Mouse (Mus musculus) left cerebral cortex, postnatal 25 days (tissue): ENCODE results near the gene Fzd5. TPM values are rescaled to one million over a fixed set of nuclear protein-coding genes. Genes with fewer than 3 reads are reported as not detected.

ENCODE experiments used
- DNase-seq, 2 experiments: peaks; one replicate each; pipeline ENCODE4 v3.0.0; 2022; ENCODE audit warnings: low spot score in 2 of 2, mixed read lengths in 1 of 2
- intact Hi-C: fragments of 180-260 bp; cut with DNase I; formaldehyde crosslinking; loops from one replicate; pipeline ENCODE4 v1.15.1; 2025
- total RNA-seq, 2 experiments: library from RNA; stranded (reverse); gene quantifications; 2 replicates each; pipeline ENCODE4 v1.2.3; 2021

Fzd5 gene
- 1 to 10 TPM; 1.0 to 1.2 TPM for total RNA-seq

- peak; percentile 71 to 73 for DNase-seq
- intact Hi-C loops: loop anchor here (2.0 to 5.0 kb wide), 3 partner anchors 55 to 260 kb away; no protein-coding TSS in a partner anchor
These were observed at the start of gene Fzd5 for GRCm38 (mm10) chr1:64737502-64738179. Fzd5 (minus strand) TSS chr1:64737751.

DNA sequence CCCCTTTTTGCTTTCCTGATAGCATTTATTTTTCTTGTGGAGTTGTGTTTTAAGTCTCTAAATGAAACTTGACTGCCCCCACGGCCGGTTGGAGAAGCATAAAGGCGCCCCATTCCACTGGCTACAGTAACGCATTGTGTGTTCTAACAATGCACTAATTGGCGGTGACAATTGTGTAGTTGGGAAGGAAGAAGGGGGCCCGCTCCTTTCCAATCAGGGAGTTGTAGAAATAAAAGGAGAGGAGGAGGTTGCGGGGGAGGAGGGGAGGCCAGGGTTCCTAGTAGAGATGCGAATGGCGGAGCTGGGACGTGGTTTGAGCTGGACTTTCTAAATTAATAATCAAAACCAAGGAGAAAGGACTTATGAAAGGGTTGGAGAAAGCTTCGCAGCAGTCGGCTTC is 42.3 kb upstream of the Fzd5 start:
- no peak for DNase-seq
- intact Hi-C loops: no loop called here

DNA sequence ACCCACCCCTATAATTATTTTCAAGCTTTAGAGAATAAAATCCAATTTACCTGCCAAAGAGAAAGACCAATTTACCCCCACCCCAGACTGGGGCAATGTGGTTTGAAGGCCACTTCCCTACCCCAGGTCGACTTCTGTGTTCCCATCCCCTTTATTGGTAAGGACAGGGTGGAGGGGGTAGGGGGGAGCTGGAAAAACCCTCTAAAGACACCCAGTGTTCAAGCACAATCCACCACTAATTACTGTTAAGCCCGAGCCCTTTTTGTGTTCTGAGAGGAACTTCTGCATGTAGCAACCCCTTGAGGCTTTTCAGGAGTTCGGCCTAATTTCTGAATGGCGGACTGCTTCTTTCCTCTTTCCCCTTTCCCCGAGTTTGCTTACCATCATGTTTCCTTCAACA is 41.9 kb upstream of the Fzd5 start:
- intact Hi-C loops: no loop called here
- no peak for DNase-seq

DNA sequence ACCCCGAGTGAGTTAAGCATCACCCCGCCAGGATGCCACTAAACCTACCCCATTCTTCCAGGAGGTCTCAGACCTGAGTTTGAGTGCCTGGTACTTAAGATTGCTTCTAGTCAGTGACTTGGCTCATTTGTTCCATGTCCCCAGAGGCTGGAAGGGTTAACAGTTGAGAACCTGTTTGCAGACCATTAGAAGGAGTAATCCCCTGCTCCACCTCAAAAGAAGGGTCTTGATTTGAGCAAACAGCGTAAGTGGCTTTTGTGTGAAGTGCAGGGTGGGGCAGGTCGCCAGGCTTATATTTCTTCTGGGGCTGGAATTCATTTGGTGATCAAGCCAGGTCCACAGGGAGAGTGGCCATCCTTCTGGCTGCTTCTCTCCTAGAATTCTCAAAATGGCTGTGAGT is 35.8 kb upstream of the Fzd5 start:
- no peak for DNase-seq
- intact Hi-C loops: no loop called here

DNA sequence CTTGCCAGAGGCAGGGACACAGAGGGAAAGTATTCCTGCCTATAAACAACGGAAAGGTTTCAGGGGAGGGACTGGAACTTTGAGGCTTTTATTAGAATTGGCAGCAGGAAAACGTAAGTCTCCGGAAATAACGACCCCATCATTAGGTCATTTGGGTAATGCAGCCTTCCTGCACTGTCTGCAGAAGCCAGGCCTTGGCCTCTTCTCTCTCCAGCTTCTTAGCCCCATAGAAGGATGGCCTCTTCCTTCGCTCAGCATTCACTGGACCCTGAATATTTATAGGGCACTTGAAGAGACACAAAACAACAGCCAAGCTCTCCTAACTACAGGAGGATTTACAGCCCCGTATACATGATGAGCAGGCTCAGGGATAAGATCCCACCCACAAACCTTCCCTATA is 32.6 kb upstream of the Fzd5 start:
- intact Hi-C loops: no loop called here
- DNase-seq: no peak

DNA sequence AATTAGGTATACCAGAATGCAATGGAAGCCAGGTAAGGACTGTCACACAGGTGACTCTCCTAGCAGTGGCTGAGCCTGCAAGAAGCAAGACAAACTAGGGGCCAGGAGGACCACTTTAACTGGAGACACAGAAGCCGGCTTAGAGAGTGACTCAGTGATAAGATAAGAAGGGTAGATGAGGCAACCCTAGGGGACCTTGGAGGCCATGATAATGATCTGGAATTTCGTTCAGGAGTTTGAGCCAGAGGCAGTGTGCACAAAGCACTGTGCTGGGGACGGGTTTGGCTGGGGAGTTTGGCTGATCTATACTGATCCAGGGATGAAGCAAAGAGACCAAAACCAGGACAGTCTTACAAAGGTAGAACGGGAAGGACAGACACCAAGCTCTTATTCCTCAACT is 24.1 kb upstream of the Fzd5 start:
- DNase-seq: no peak
- intact Hi-C loops: no loop called here

DNA sequence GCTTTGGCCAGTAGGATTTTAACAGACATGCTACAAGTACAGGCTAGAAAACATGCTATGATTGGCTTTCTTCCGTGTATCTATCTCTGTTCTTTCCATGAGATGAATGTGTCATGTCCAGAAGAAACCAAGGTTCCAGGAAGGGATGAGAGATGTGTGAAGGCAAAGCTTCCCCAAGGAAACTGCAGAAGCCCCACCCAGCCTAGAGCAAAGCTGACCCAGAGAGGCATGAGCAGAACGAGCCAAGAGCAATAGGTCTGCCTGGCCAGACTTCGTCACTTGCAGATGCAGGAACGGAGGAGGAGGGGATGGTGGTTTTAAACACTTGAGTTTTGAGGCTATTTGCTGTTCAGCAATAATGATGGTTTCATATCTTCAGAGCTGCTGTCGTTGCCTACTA is 20.2 kb upstream of the Fzd5 start:
- DNase-seq: no peak
- intact Hi-C loops: no loop called here

GRCm38 (mm10) chr1:64757254-64757653 is 19.7 kb upstream of the Fzd5 start:
- no peak for DNase-seq
- intact Hi-C loops: no loop called here

DNA sequence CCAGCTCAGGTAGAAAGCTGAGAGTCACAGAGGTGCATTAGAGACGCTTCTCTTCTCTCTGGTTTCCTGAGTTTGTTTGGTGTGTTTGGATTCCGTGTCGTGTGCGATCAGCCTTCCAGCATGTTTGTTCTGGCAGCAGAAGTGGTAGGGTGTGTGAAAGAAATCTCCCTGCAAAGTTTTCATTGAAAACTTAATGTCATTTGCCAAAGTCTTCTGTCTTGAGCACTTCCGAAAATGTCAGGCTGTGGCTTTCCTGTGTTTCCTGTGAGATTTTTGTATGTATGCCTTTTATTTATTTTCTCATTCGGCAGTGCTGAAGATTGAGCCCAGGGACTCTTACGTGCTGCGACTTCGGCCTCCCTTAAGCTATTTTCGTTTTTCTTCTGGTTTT is 19.1 kb upstream of the Fzd5 start:
- DNase-seq: no peak

DNA sequence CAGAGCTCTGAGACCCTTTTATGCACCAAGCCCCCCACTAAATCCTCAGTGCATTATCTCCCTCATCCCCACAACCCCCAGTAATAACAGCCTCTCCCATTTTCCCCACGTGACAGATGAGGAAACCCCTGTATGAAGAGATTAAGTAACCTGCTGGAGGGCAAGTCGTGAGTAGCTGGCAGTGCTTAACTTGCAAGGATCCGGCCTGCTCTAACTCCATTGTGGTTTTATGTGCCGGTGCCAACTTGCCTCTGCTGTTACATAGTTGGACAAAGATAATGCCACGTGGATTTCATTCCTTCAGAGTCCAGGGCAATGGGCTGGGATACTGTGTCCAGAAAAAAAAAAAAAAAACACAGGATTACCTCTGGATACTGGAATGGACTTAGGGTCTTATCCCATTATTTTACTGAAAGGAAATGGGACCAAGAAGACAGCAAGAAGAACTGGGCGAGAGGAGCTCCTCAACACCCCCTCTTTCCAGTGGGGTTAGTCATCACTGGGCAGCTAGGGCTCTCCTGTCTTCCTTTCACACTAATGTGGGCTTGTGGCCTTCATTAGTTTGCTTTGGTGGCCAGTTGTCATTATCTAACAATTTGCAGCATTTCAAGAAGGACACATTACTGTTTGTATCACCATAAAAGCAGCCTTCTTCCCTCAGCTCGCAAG is 18.6 kb upstream of the Fzd5 start:
- no peak for DNase-seq
- intact Hi-C loops: no loop called here

More for the DNA sequence above, 19.1 kb upstream of the Fzd5 start:
- intact Hi-C loops: no loop called here

DNA sequence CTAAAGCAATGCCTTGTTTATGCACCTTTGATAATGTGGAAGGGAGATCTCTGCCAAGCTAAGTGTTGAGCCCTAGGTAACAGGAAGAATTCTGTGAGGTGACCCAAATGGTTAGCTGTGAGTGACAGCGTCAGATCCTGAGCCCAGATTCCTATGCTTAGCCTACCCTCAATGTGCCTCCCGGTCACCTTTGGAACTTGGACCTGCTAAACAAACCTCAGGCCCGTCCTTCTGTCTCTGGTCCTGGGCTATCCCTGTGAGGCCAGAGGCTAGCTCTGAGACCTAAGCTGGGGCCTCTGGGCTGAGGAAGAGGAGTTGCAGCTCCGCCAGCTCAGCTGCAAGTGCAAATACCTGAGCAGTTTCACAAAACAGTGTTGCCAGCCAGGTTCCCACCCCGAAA is 17.1 kb upstream of the Fzd5 start:
- intact Hi-C loops: no loop called here

DNA sequence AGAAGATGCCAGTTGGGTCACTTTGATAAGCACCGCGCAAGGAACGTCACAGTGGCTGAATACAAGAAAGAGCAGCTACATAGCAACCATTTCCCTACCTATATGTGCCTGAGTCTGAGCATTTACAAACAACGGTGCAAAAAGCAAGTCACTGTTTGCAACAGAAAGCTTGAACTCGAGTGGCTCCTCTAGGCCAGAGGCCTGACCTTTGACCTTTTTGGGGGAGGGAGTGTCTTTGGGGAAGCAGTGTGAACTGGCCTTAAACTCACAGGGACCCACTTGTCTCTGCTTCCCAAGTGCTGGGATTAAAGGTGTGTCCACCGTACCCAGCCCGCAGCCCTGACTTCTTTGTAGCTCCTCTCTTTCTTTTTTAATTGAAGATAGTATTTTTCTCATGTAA is 16.1 kb upstream of the Fzd5 start:
- DNase-seq: no peak
- intact Hi-C loops: no loop called here

More for the DNA sequence above, 17.1 kb upstream of the Fzd5 start:
- no peak for DNase-seq

GRCm38 (mm10) chr1:64753109-64753508 is 15.6 kb upstream of the Fzd5 start:
- intact Hi-C loops: no loop called here

DNA sequence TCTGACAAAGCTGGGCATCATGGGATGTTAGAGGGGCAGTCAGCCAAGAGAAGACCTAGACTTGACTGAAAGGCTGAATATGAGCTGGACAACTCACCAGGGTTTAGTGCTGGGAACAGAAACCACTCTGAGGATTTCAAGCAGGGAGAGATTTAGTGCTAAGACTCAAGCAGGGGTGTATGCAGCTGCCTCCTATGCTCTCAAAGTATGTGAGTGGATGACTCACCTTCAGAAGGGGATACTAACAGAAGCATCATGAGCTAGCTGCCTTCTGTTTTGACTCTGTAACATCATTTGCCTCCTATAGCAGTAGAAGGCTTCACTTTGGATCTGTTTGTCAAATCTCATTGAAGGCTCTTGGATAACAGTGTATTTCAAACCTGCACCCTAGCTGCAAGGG is 7.1 kb upstream of the Fzd5 start:
- peak in 1 of 2 experiments; percentile 18 for DNase-seq
- intact Hi-C loops: no loop called here

More at GRCm38 (mm10) chr1:64753109-64753508, 15.6 kb upstream of the Fzd5 start:
- no peak for DNase-seq

GRCm38 (mm10) chr1:64742741-64743408 is 5.3 kb upstream of the Fzd5 start:
- DNase-seq: no peak
- intact Hi-C loops: no loop called here

GRCm38 (mm10) chr1:64738661-64739082 is 1.1 kb upstream of the Fzd5 start:
- intact Hi-C loops: loop anchor here (5.0 kb wide), 2 partner anchors 54 to 259 kb away; no protein-coding TSS in a partner anchor
- DNase-seq: no peak

- DNase-seq: no peak
- intact Hi-C loops: loop anchor here (5.0 kb wide), 2 partner anchors 54 to 259 kb away; no protein-coding TSS in a partner anchor
These were observed 617 bp upstream of the Fzd5 start for GRCm38 (mm10) chr1:64738180-64738555.

DNA sequence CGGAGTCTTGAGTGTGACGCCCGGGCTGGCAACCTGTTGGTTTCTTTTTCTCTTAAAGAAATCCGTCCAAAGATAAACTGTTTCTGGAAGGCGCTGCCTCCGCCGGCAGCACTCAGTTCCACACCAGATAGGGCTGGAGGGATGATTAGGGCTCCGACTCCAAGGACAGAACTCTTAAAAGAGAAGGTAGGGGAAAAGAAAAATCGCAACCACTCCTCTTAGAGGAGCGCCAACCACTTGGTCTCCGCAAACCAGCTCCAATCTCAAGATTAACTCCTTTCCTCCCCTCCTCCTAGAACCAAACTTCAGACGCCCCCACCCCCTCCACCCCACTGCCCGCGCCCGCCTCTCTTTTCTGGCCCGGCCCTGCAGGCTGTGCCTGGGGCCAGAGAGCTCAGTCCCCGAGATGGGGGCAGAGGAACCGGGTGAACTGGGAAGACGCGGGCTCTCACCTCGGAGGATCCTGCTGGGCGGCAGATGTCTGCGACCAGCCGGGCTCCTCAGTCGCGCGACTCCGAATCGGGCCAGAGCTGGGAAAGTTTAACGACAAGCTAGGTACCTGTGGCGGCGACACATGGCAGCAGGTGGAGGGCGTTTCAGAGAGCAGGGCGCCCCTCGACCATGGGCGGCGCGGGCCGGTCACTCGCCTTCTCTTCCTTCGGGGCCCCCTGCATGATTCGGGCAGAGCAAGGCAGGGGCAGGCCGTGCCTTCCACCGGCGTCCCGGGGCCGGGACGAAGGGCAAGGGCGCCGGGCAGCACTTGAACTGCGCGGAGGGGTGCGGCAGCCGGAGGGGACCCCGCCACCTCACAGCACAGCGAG is 660 bp downstream of the Fzd5 start:
- intact Hi-C loops: loop anchor here (2.0 to 5.0 kb wide), 3 partner anchors 55 to 260 kb away; no protein-coding TSS in a partner anchor
- no peak for DNase-seq

DNA sequence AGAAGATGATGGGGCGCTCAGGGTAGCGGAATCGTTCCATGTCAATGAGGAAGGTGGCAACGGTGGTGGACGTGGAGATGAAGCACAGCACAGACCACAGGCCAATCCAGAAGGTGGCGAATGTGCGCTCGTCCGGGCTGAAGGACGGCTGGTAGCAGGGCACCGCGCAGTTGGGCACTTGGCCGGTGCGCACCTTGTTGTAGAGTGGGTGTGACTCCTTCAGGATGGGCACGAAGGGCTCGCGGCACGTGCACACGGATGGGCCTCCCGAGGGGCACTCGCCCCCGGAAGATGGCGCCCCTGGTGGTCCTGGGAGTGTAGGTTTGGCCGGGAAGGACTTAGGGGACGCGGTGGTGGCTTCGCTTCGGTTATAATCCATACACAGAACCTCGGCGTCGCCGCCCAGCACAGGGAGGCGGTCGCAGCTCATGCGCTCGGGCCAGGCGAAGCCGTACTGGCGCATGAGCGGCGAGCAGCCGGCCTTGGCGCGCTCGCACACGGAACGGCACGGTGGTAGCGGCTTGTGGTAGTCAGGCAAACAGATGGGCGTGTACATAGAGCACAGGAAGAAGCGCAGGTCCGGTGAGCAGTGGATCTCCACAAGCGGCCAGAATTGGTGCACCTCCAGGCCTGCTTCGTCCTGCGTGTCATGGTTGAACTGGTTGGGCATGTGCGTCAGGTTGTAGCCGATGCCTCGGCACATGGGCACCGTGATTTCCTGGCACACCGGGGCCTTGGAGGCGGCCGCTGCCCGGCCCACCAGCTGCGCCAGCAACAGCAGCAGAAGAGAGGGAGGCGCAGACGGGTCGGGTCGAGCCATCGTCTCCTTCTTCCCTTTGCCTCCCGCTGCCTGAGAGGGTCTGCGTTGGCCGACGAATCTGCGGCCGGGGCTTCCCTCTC is 1.5 kb downstream of the Fzd5 start:
- intact Hi-C loops: loop anchor here (2.0 to 5.0 kb wide), 3 partner anchors 56 to 261 kb away; no protein-coding TSS in a partner anchor
- DNase-seq: no peak
